18 mouse cellular contexts compared by ENCODE assay signal in genomic region chr17:91903092-91903491, GRCm38 (mm10).
"Had no signal": no experiment of that assay in that cellular context is flagged by ENCODE, and none has a peak within 500 bp of the region (broad histone marks: within the 10 kb centered on the region; RNA-seq: fewer than 3 reads in every experiment).

No protein-coding gene starts in this region.

- H3K4me3 ChIP-seq: midbrain, embryonic 10.5 days; midbrain, embryonic 12.5 days; myocyte; neural tube, embryonic 13.5 days; neural tube, embryonic 15.5 days had no signal

- ATAC-seq: midbrain, embryonic 16.5 days had no signal

- H3K27ac ChIP-seq: midbrain, embryonic 10.5 days; midbrain, embryonic 12.5 days; neural tube, embryonic 13.5 days; neural tube, embryonic 15.5 days had no signal

- DNase-seq: lung, embryonic 14.5 days; lung, postnatal 10 days; lung, postnatal 4 days; midbrain, embryonic 14.5 days; retina, postnatal 1 day; right cerebral cortex, adult 18-20 months; right cerebral cortex, postnatal 25 days; right cerebral cortex, postnatal 4 days; spleen, adult 18-20 months; thymus, adult 18-20 months; thymus, postnatal 14 days; thymus, postnatal 36 days had no signal
